Mouse (Mus musculus): ENCODE data around the gene Mfsd2b.
"Not testable (repeated sequence)": the region's sequence is repeated elsewhere in the genome, so short reads cannot be mapped to it uniquely, and the experiment has no call there.

The Mfsd2b gene

DNA sequence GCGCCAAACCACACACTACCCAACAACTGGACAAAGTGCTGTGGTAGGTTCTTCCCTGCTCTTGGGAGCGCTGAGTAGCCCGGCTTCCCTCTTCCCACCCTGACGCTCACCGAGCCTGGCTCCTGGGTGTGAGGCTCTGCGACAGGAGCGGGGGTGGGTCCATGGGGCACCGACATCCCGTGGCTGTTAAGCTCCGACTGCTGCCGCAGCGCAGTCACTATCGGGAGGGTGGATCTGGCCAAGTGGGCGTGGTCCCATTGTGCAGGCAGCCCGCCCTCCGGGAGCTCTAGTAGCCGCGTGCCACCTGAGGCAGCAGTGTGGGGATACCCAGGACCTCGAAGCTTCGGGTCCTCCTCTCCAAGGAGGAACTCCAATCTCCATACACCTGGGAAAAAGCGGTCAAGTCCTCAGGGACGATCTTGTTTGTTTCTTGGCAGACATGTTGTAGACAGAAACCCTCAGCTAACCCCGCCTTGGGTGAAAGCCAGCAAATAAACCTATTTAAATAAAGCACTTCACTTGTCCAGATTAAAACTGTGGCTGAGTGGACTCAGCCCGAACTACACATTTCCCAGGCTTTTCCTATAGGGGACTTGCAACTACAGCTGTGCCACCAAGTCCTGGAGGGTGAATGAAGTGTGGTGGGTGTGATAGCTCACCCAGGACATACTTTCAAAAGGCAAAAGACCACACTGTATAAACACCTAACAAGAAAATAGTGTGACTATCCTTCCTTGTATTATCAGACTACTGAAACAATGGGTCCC lies at the start of gene Mfsd2b:
Gene Mfsd2b (minus strand): TSS at position 199 of the 767 bp plus-strand sequence.
- peak; percentile 50 to 55 for DNase-seq

DNA sequence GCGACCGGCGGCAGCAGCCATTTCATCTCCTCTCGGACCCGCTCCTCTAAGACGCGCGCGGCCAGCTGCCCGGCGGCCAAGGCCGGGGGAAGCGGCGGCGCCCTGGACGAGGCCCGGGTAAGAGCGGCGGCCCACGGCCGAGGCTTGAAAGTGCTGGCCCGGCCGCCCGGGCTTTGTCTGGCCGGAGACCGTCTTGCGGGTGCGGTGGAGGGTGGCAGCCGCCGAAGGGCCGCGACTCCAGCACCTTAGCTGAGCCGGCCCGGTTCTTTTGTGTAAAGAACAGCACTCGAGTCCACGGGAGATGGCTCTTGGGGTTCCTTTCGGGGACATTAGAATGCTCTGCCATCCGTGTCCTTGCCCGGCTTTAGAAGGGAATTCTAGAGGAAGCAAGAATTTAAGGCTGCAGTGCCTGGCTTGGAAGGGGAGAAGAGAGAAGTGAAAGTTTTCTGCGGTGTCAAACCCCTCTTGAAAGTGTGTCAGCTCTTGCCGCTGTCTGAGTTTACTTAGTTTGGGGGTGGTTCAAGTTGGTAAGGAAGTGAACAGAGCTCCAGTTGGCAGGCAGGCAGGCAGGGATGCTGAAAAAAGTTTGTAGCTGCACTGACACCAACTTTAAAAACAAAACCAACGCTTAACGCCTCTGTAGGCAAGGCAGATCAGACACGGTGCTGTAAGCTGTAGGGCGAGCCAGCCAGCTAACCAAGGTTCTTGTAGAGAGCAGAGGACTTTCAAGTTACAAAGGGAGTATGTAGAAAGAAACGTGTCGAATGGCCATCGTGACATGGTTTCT lies 43.8 kb upstream of the Mfsd2b start:
- DNase-seq, result peak; percentile 61 to 66

DNA sequence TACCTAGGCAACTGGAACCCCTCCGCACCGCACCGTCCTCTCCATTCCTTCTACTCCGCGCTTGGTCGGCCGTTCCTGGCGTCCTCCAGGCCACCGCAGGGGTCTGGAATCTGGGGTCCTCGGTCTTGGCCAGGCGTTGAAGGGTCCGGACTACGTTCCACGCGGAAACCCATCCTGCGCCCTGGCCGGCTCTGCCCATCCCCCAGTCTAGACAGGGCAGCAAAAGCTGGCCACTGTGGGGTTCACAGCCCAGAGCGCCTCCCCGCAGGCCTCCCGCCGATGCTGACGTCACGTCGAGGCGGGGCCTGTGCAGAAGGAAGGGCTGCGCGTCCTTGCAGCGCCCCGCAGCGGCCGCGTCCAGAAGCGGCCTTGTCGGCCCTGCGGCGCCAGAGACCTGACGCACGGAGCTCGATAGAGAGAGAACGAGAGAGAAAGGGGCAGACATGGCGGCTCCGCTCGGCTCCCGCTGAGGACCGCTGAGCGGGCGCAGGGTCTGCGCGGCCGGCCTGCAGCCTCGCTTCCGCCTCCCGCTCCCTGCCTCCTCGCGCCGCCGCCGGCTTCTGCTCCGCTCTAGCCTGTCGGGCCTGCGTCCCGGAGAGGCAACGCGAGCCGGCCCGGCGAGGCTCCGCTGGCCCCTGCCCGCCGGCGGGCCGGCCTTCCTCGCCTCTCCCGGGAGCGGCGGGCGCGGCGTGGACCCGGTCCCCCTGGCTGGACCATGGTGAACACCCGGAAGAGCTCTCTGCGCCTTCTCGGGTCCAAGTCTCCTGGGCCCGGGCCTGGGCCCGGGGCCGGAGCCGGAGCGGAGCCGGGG lies 43.0 kb upstream of the Mfsd2b start, which contains the start of gene Atad2b:
Gene Atad2b (plus strand): TSS at position 360 of the 811 bp plus-strand sequence.
- peak; percentile 96 to 98 for DNase-seq

DNA sequence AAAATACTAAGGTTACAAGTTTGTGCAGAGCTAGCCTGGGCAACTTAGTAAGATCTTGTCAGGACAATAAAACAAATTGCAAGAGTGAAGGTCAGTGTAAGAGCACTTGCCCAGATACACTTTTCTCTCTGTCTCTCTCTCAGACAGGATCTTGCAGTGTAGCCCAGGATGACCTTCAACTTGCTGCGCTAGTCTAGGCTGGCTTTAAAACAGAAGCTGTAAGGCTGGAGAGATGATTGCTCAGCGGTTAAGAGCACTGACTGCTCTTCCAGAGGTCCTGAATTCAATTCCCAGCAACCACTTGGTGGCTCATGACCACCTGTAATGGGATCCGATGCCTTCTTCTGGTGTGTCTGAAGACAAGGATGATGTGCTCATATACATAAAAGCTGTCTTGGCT lies 40.8 kb upstream of the Mfsd2b start:
- no peak for DNase-seq

DNA sequence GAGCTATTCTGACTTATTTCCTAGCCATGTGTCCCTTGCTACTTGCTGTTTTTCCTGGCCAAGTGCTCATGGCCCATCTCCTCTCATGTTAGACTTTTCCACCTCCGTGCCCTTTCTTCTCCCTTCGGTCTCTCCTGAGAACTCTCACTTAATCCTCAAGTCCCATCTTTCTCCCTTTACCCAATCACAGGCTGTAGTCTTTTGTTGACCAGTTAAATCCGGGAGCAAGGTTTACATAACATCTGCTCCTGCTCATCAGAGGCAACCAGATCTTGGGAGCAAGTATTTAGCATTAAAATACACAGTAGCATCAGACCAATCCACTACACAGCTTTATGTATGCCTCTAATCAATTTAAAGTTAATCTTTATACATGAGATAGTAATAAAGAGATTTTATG lies 40.3 kb upstream of the Mfsd2b start:
- DNase-seq, result no peak

DNA sequence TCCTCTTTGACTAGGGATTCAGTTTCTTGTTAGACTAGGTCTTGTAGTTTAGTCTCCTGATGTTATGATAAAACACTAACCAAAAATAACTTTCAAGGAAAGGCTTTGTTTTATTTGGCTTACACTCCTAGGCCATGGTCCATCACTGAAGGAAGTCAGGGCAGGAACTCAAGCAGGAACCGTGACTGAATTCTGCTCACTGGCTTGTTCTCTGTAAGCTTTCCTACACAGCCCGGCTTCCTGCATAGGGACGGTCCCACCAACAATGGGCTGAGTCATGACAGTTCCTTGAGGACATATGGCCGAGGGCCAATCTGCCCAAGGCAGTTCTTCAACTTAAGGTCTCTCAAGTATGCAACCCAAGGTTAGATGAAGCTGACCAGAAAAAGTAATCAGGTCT lies 37.6 kb upstream of the Mfsd2b start:
- no peak for DNase-seq

DNA sequence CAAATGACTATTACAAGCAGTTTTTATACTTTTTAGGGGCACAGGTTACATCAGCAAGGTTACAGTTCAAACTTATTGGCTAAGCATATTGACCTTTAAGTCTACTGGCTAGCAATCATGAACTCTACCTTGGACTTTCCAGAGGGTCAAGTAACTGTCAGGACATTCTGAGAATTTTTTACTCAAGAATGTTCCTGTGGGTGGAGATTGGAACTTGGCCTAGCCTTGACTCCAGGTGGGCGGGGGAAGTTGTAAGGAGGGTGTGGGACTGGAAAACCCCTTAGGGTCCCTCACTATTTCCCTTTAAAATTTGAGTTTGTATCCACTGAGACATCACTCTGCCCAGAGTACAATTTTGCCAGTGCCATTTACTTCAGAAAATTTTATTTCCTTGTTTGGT lies 36.3 kb upstream of the Mfsd2b start:
- DNase-seq, result not testable (repeated sequence)

DNA sequence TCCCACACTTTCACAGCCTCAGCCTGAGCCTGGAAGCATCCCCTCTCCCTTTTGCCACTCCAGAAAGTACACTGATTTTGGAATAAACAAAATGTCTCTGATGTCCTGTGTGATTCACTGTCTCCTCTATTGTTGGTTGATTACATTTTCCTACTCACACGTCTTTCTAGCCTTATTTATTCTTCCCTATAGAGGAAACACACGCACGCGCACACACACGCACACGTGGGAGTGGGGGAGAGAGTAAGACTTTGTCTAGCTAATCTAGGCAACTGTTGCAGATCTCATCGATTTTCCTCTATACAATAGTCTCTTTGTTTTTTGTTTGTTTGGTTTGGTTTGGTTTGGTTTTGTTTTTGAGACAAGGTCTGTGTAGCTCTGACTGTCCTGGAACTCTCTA lies 34.2 kb upstream of the Mfsd2b start:
- DNase-seq, result no peak

DNA sequence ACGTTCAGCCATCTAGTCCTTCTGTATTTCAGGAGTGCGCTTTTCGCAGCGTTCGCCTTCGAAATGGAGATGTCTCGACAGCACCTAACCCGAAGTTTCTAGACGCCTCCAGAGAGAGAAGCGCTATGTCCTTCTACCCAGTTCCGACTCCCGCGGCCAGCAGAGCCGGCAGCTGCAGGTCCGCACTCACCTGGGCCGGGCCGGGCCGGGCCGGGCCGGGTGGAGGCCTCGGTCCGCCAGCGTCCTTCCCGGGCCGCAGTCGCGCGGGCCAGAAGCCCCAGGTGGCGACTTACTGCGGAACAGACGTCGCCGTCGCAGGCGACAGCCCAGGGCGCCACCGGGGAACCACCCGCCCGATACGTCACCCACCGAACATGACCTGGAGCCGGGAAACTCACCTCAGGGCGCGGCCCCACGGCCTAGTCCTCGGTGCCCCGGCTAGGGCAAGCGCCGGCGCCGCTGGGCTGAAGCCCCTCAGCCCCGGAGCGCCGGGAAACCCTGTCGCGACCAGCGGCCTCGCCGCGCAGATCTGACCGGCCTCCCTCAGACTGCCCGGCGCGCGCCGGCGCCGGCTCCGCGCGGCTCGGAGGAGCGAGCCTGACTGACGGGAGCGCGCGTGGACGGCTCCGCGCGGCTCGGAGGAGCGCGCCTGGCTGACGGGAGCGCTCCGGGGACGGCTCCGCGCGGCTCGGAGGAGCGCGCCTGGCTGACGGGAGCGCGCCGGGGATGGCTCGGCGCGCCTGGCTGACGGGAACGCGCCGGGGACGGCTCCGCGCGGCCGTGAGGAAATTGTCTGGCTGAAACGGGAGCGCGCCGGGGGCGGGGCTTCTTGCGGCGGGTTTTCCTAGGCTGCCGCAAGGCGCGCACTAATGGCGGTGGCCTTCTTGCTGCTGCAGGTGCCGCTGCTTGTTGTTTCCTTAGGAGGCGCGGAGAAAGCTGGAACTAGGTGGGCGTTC lies 33.1 kb upstream of the Mfsd2b start, which contains the start of gene Ubxn2a:
Gene Ubxn2a (minus strand): TSS at position 755 of the 956 bp plus-strand sequence.
- peak; percentile 96 to 97 for DNase-seq

DNA sequence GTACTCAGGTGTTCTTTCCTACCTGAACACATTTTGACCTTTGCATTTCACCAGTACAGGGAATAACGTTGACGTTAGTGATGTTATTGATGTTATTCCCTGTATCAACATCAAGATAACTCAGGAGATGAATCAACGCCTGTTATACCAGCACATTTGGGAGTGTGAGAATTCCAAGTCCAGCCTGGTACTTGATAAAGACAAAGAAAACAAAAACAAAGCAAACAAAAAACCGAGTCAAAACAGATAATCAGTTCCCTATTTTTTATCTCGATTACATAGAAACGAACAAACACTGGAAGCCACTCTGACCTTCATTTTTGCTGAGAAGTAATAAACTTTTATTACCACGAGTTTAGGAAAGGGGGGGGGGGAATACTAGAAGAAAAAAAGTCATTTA lies 32.3 kb upstream of the Mfsd2b start:
- DNase-seq, result no peak

DNA sequence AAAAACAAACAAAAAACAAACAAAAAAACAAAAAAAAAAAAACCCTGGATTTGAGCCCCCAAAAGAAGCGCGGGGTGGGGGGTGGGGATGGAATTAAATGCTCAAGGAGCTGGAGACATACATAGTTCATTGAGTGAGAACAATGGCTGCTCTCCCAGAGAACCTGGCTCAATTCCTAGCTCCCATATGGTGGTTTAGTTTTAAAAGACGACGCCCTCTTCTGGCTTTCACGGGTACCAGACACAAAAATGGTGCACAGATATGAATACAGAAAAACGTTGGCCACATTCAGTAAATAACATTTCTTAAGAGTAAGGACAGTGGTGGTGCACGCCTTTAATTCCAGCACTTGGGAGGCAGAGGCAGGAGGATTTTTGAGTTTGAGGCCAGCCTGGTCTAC lies 31.8 kb upstream of the Mfsd2b start:
- peak; percentile 10 to 13 for DNase-seq

DNA sequence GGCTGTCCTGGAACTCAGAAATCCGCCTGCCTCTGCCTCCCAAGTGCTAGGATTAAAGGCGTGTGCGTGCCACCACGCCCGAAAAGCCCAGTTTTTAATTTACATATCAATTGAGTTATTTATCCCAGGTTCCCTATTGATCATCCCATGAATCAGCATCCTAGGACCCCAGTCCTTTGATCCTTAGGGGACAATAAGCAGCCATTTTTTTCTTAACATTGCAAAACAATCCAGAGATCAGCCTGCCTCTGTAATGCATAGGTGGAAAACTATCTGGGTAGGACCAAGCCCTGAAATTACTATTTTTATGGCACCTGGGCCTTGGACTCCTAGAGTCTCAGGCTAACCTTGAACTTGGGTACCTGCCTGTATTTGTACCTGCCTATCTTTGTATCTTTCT lies 23.9 kb upstream of the Mfsd2b start:
- no peak for DNase-seq

DNA sequence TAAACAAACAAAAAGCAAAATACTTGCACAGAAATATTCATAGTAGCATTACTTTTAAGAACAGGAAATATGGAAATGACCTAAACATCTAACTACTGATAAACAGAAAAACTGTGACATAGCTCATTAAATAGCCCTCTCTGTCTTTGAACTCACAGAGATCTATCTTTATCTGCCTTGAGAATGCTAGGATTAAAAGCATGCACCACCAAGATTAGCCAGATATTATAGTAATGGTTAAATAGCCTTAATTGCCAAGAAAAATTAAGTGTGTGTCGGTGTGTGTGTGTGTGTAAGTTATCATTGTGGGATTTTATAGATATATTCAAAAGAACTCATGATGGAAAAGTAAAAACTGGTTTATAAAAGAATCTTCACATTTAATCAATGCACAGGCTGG lies 15.7 kb upstream of the Mfsd2b start:
- DNase-seq, result no peak

DNA sequence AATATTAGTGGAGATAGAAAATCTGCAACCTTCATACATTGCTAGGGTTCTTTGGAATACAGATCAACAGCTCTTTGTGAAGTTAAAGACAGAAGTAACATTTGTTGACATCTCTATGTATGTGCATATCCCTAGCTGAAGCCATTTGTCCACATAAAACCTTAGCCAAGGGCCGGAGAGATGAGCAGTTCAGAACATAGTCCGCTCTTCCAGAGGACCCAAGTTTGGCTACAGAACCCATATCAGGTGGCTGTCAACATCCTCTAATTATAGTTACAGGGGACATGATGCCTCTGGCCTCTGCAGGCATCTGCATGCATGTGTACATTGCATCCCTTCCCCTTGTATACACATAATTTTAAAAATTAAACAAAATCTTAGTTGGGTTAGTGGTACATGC lies 15.1 kb upstream of the Mfsd2b start:
- DNase-seq, result no peak

DNA sequence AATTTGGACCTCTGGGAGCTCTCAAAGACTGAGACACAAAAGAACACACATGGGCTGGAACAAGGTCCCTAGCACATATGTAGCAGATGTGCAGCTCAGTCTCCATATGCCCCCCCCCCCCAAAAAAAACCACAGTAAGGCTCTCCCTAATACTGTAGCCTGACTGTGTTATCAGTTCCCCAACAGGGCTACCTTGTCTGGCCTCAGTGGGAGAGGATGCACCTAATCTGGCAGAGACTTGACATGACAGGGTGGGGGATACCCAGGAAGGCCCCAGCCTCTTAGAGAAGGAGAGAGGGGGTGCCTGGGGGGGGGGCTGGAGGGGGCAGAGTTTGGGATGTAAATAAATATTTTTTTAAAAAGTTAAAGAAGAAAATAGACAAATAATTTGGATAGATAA lies 14.6 kb upstream of the Mfsd2b start:
- no peak for DNase-seq

DNA sequence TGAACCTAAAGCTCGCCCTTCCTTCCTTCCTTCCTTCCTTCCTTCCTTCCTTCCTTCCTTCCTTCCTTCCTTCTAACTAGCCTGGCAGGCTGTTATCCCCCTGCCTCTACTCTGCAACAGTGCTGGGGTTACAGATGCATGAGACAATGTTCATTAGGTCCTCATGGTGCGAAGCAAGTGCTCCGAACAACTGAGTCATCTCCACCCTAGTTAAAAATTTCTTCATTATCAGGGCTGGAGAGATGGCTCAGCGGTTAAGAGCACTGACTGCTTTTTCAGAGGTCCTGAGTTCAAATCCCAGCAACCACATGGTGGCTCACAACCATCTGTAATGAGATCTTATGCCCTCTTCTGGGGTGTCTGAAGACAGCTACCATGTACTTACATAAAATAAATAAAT lies 12.4 kb upstream of the Mfsd2b start:
- not testable (repeated sequence) for DNase-seq

DNA sequence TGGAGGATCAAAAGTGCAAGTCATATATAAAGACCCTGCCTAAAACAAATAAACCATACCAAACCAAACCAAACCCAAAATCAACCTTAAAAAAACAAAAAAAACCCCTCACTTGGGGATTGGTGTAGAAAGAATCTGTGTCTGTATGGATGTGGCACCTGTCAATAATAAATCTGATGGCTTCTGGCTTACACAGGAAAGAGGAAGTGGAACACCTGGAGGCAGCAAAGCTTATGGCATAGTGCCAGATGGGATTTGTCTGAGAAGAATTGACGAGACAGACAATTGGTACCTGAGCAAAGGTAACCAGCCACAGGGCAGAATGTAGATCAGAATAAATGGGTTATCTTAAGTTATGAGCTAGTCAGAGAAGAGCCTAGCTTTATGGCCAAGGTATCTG lies 10.9 kb upstream of the Mfsd2b start:
- no peak for DNase-seq

DNA sequence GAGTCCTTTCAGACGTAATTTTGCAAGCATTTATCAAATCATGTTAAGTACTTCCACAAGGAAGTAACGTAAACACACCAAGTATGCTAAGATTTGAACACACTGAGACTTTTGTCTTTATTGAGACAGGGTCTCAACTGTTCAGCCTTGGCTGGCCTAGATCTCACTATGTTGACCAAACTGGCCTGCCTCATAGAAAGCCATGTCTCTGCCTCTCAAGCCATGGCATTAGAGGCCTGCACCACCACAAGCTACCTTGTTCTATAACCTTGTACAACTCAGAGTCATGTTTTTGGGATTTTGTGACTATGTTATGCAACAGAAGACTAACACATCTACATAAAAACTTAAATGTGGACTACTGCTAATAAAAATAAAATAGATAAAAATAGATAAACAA lies 7.9 kb upstream of the Mfsd2b start:
- no peak for DNase-seq

DNA sequence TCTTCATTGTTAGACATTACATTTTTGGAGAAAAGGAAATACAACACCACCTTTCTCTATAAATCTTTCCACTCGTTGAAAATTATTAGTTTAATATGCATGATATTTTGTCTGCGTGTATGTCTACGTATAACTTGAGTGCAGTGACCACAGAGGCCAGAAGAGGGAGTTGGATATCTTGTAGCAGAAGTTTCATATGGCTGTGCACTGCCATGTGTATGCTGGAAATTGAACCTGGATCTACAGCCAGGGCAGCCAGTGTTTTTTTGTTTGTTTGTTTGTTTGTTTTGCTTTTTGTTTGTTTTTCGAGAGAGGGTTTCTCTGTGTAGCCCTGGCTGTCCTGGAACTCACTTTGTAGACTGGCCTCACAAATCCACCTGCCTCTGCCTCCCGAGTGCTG lies 4.9 kb upstream of the Mfsd2b start:
- DNase-seq, result no peak

DNA sequence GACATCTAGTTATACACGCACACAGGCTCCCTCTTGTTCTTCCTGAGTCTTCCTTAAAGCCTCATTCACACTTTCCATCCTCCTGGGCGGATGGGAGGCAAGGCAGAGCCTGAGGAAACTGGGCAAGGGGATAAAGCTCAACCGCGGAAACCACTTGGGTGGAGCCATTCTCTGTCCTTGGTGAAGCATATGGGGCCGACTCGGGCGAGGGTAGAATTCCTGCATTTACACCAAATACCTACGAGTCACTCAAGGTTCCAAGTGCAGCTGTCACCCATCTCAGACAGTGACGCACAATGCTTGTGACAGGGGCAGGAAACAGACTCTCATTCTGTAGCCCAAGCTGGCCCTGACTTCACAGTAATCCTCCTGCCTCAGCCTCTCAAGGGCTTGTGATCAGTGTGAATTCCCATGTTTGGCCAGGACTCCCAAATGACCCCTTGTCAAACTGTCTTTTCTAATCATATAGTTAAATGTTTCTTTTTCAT lies 4.2 kb upstream of the Mfsd2b start:
- no peak for DNase-seq

DNA sequence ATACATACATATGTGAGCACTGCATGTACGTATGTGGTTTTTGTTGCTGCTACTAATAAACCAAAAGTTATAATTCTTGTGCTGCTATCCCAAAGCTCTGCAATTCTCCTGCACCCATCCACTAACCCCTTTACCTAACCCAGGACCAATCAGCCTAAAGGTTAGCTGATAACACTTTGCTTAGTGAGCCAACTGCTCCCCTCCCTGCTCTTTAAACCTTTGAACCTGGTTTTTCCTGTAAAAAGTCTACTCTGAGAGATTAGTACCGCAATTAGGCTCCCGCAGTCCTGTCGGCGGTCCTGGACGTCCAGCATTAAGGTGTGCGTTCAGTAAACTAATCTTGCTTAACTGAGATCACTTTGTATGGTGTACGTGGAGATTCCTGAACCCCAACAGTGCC lies 1.5 kb upstream of the Mfsd2b start:
- no peak for DNase-seq

DNA sequence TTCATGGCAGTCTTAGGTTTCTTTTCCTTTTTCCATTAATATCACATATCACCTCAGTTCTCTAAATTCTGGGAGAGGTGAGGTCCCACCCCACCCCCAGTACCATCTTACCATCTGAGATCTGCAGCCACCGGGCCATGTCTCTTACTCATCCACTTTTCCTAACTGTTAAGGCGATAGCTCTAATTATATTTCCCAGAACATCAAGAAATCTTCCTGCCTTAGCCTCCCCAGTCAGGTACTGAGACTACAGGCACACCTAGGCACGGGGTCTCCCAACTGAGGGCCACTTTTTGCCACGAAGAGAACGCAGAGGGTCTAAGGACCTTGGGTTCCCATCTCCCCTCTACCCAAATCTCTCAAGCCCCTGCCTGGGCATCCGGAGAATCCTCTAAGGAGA lies 628 bp downstream of the Mfsd2b start:
- DNase-seq, result no peak
